Mouse (Mus musculus) myocyte (in vitro differentiated cells): ENCODE measurements around the gene Hist1h4f. TPM values are rescaled to one million over a fixed set of nuclear protein-coding genes. Genes with fewer than 3 reads are reported as not detected.

ENCODE experiments used
- H3K27me3 ChIP-seq: one replicate; pipeline ENCODE4 v1.6.1; 2011; ENCODE audit not compliant: control insufficient read depth, insufficient read depth, insufficient read length
- H3K36me3 ChIP-seq: one replicate; pipeline ENCODE4 v1.6.1; 2011; ENCODE audit not compliant: control insufficient read depth, insufficient read depth
- H3K4me2 ChIP-seq: one replicate; pipeline ENCODE4 v1.6.1; 2011; ENCODE audit warnings: low read depth, control low read depth
- H3K4me3 ChIP-seq: one replicate; pipeline ENCODE4 v1.5.1; 2011; ENCODE audit warnings: mild to moderate bottlenecking, control low read depth, moderate library complexity
- H3K79me2 ChIP-seq: one replicate; pipeline ENCODE4 v1.6.1; 2011; ENCODE audit not compliant: control insufficient read depth, insufficient read depth
- H3ac ChIP-seq: one replicate; pipeline ENCODE4 v1.6.1; 2011; ENCODE audit not compliant: control insufficient read depth, insufficient read length
- CEBPB ChIP-seq: IDR thresholded peaks from 2 replicates; pipeline ENCODE4 v1.6.1; 2011; ENCODE audit warnings: mild to moderate bottlenecking, moderate library complexity; ENCODE audit not compliant: poor library complexity, insufficient read depth, severe bottlenecking
- E2F4 ChIP-seq: IDR thresholded peaks from one replicate; pipeline ENCODE4 v1.6.1; 2011; ENCODE audit warnings: mild to moderate bottlenecking, control low read depth, moderate library complexity; ENCODE audit not compliant: insufficient read depth
- MAX ChIP-seq: IDR thresholded peaks from one replicate; pipeline ENCODE4 v1.6.1; 2011; ENCODE audit warnings: low read depth, mild to moderate bottlenecking, control low read depth
- MYOD1 ChIP-seq, 3 experiments: IDR thresholded peaks; one replicate each; pipeline ENCODE4 v1.6.1; 2011; ENCODE audit warnings: control low read depth in 2 of 3, low read depth in 2 of 3, mild to moderate bottlenecking in 2 of 3, moderate library complexity in 1 of 3; ENCODE audit not compliant: insufficient read length in 2 of 3, control insufficient read depth in 1 of 3
- MYOG ChIP-seq, 3 experiments: IDR thresholded peaks; one replicate each; pipeline ENCODE4 v1.6.1; 2011; ENCODE audit warnings: control low read depth in 2 of 3, low read depth in 2 of 3, mild to moderate bottlenecking in 2 of 3; ENCODE audit not compliant: insufficient read length in 2 of 3, control insufficient read depth in 1 of 3, insufficient read depth in 1 of 3
- POLR2A ChIP-seq: IDR thresholded peaks from one replicate; pipeline ENCODE4 v1.6.1; 2011; ENCODE audit warnings: low read depth, mild to moderate bottlenecking, control low read depth, moderate library complexity; ENCODE audit not compliant: insufficient read length
- POLR2AphosphoS2 ChIP-seq: IDR thresholded peaks from one replicate; pipeline ENCODE4 v1.6.1; 2011; ENCODE audit warnings: low read depth, control low read depth; ENCODE audit not compliant: insufficient read length
- REST ChIP-seq: IDR thresholded peaks from one replicate; pipeline ENCODE4 v1.6.1; 2011; ENCODE audit warnings: mild to moderate bottlenecking, control low read depth, moderate library complexity; ENCODE audit not compliant: insufficient read depth, insufficient read length
- SRF ChIP-seq: IDR thresholded peaks from one replicate; pipeline ENCODE4 v1.6.1; 2011; ENCODE audit warnings: low read depth; ENCODE audit not compliant: control insufficient read depth, insufficient read length
- TCF12 ChIP-seq: IDR thresholded peaks from one replicate; pipeline ENCODE4 v1.6.1; 2011; ENCODE audit warnings: mild to moderate bottlenecking, control low read depth; ENCODE audit not compliant: poor library complexity, insufficient read depth, severe bottlenecking
- TCF3 ChIP-seq: IDR thresholded peaks from one replicate; pipeline ENCODE4 v1.6.1; 2011; ENCODE audit warnings: low read depth, control low read depth; ENCODE audit not compliant: insufficient read length
- USF1 ChIP-seq: IDR thresholded peaks from one replicate; pipeline ENCODE4 v1.6.1; 2011; ENCODE audit warnings: low read depth, mild to moderate bottlenecking, control low read depth, moderate library complexity
- polyA plus RNA-seq: library from polyadenylated mRNA; unstranded; fragments of >200 nt; fragmentation: generic; extraction: Trizol; gene quantifications from one replicate; pipeline ENCODE4 v1.2.1, GENCODE M21; 2012; ENCODE audit warnings: missing spikeins

Hist1h4f gene
- polyA plus RNA-seq, 1 experiment: 4.1 TPM

DNA sequence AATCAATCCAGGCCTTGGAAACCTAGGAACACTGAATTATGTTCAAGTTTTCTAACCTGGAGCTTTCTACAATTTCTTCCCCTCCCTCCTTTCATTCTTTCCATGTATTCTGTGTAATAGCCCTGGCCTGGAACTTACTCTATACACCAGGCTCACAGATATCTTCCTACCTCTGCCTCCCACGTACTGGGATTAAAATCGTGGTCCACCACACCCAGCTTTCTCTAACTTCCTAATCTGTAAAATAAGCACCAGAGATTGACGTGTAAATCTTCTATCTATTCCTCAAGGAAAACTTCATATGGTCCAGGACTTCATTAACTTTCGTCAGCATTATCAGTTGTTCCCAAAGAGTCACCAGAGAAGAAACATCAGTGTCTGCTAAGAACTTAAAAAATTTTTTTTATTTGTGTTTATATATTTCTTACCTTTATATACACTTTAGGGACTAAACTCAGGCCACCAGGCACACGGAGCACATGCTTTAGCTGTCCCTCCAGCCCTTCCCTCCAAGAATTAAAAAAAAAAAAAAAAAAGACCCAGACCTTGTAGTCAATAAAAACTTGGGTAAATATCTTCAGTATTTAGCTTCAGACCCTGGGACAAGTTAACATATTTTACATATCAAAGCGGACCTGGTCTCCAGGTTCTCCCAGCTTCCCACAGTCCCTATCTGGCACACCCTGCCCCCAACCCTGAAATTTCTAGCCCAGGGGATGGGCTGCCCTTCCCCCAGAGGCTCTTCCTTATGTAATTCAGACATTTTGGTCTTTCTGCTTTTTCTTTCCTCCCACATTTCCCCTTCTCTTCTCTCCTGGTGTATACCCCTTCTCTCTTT is 31.0 kb upstream of the Hist1h4f start:
- no peaks in the 10 kb centered on the region for H3K27me3 ChIP-seq
- H3K79me2 ChIP-seq: no peaks in the 10 kb centered on the region
- no peaks in the 10 kb centered on the region for H3K36me3 ChIP-seq
- TF ChIP-seq MAX (no peak), TCF12 (no peak), MYOG (IDR thresholded peaks at IDR 0.05; ENCODE audit: control insufficient read depth in 1 of 3, insufficient read depth in 1 of 3, insufficient read length in 2 of 3, low read depth in 2 of 3) (no peak)
- peak overlapping the region; percentile 96 for H3K4me2 ChIP-seq
- peak overlapping the region; percentile 24 for H3K4me3 ChIP-seq
- H3ac ChIP-seq: no peak overlapping the region

GRCm38 (mm10) chr13:23581408-23582218 is 30.2 kb upstream of the Hist1h4f start, which contains the start of gene Hist1h4d:
TSS of gene Hist1h4d (plus strand) at chr13:23581598.
- peak within 1 kb of the TSS; percentile 96 for H3K4me2 ChIP-seq
- TF ChIP-seq MYOG (IDR thresholded peaks at IDR 0.05; ENCODE audit: control insufficient read depth in 1 of 3, insufficient read depth in 1 of 3, insufficient read length in 2 of 3, low read depth in 2 of 3) (no peak), POLR2A (peak; percentile 97), E2F4 (peak; percentile 20), POLR2AphosphoS2 (peak; percentile 100)

DNA sequence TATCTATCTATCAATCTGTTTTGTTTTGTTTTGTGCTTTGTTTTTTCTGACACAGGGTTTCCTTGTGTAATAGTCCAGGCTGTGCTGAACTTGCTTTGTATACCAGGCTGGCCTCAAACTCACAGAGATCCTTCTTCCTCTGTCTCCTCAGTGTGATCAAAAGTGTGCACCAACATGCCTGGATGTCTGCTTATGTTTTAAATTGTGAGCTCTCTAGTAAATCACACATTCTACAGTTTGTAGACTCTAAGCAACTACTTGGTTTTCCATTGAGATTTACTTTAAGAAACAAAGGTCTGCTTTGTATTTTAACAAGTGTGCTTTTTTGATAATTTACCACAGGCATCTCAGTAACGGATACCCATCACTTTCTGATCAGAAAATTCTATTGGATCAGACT is 26.4 kb upstream of the Hist1h4f start:
- Histone ChIP-seq H3K4me3 (no peak overlapping the region), H3K36me3 (no peaks in the 10 kb centered on the region), H3K79me2 (no peaks in the 10 kb centered on the region), H3ac (no peak overlapping the region), H3K27me3 (no peaks in the 10 kb centered on the region), H3K4me2 (no peak overlapping the region)
- TF ChIP-seq MYOG (IDR thresholded peaks at IDR 0.05; ENCODE audit: control insufficient read depth in 1 of 3, insufficient read depth in 1 of 3, insufficient read length in 2 of 3, low read depth in 2 of 3): no peak
- no peak for TF ChIP-seq SRF
- TF ChIP-seq MAX: no peak
- TF ChIP-seq POLR2AphosphoS2: no peak
- TF ChIP-seq TCF12: no peak
- no peak for TF ChIP-seq USF1
- no peak for TF ChIP-seq REST
- no peak for TF ChIP-seq TCF3
- TF ChIP-seq POLR2A: no peak
- TF ChIP-seq E2F4: no peak
- no peak for TF ChIP-seq MYOD1 (IDR thresholded peaks at IDR 0.05; ENCODE audit: control insufficient read depth in 1 of 3, insufficient read length in 2 of 3, low read depth in 2 of 3)
- no peak for TF ChIP-seq CEBPB

More at GRCm38 (mm10) chr13:23581408-23582218, 30.2 kb upstream of the Hist1h4f start, which contains the start of gene Hist1h4d:
- Histone ChIP-seq H3K36me3 (no peaks in the 10 kb centered on the region), H3ac (no peak within 1 kb of the TSS), H3K27me3 (no peaks in the 10 kb centered on the region), H3K79me2 (no peaks in the 10 kb centered on the region), H3K4me3 (peak within 1 kb of the TSS; percentile 24)

DNA sequence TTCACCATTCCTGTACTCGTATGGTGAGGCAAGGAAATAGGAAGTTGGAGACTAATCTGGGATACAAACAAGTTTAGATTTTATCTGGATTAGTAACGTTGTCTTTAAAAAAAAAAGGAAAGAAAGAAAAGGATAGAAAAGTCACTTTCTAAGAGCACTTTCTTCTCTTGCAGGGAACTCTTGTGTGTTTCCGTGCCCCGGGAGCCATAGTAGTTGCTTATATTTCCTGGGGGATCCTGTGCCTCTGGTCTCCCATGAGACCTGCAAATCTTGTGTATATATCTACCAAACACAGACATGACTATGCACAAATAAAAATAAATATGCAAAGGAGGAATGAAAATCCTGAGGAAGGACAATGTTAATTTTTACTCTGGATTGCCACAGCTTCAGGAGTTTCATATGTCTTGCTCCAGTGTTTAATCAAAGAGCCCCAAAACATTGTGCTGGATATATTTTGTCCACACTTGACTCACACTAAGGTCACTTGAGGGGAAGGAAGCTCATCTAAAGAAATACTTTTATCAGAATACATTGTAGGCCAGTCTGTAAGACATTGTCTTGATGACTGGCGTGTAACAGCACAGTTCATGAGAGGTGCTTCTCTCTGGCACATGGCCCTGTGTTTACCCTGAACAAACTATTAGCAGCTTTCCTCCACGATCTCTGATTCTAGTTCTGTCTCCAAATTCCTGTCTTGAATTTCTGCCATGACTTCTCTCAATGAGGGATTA is 25.6 kb upstream of the Hist1h4f start:
- Histone ChIP-seq H3K79me2 (no peaks in the 10 kb centered on the region), H3K4me3 (peak overlapping the region; percentile 27), H3K27me3 (no peaks in the 10 kb centered on the region), H3K4me2 (peak overlapping the region; percentile 81), H3K36me3 (no peaks in the 10 kb centered on the region), H3ac (no peak overlapping the region)
- TF ChIP-seq E2F4 (no peak), SRF (no peak), MAX (no peak), TCF3 (no peak), REST (no peak)
